Mouse (Mus musculus) hindbrain, embryonic 11.5 days (tissue): ENCODE results near the gene Sept9. TPM values are rescaled to one million over a fixed set of nuclear protein-coding genes. Genes with fewer than 3 reads are reported as not detected.
A peak's percentile ranks its signal among the peaks of the same experiment; 100 is the strongest.

Experiments used
- ATAC-seq: fragments of 200-750 bp; cut with Nextera tagmentation; 2 replicates; pipeline ENCODE4 v1.8.0; 2017; ENCODE audit warnings: mild to moderate bottlenecking, moderate TSS enrichment, moderate library complexity; ENCODE audit not compliant: low FRiP score
- DNase-seq: peaks from one replicate; pipeline ENCODE4 v3.0.0-alpha.2; 2015; ENCODE audit warnings: low spot score
- H3K27ac ChIP-seq: fragments of 300-500 bp; sonication (generic); 2 replicates; pipeline ENCODE4 v1.5.1; 2014; ENCODE audit warnings: mild to moderate bottlenecking, low read depth, low read length
- H3K27me3 ChIP-seq: fragments of 300-500 bp; sonication (generic); 2 replicates; pipeline ENCODE4 v1.6.1; 2014; ENCODE audit warnings: mild to moderate bottlenecking, low read length, moderate library complexity, mixed read lengths; ENCODE audit not compliant: control insufficient read depth, insufficient read depth
- H3K36me3 ChIP-seq: fragments of 300-500 bp; sonication (generic); 2 replicates; pipeline ENCODE4 v1.6.1; 2014; ENCODE audit warnings: mild to moderate bottlenecking, low read length, moderate library complexity, mixed read lengths; ENCODE audit not compliant: control insufficient read depth, insufficient read depth
- H3K4me1 ChIP-seq: fragments of 300-500 bp; sonication (generic); replicated peaks from 2 replicates; pipeline ENCODE4 v1.6.1; 2014; ENCODE audit warnings: low read length, mixed read lengths; ENCODE audit not compliant: control insufficient read depth, insufficient read depth
- H3K4me2 ChIP-seq: fragments of 300-500 bp; sonication (generic); replicated peaks from 2 replicates; pipeline ENCODE4 v1.6.1; 2014; ENCODE audit warnings: mild to moderate bottlenecking, low read depth, low read length
- H3K4me3 ChIP-seq: fragments of 300-500 bp; sonication (generic); 2 replicates; pipeline ENCODE4 v1.5.1; 2014; ENCODE audit warnings: low read depth, low read length
- H3K9ac ChIP-seq: fragments of 300-500 bp; sonication (generic); 2 replicates; pipeline ENCODE4 v1.6.1; 2014; ENCODE audit warnings: low read depth, low read length
- H3K9me3 ChIP-seq: fragments of 300-500 bp; sonication (generic); 2 replicates; pipeline ENCODE4 v1.6.1; 2016; ENCODE audit warnings: low read length; ENCODE audit not compliant: control insufficient read depth
- WGBS: fragments of 180-500 bp; shearing (Covaris S2); extraction: QIAGEN DNeasy Blood & Tissue Kit; methylation state at CpG from one replicate; pipeline ENCODE4 v1.1.7; 2014; 5-methylcytosine and 5-hydroxymethylcytosine counted together
- polyA plus RNA-seq: library from polyadenylated mRNA; unstranded; fragments of >200 nt; fragmentation: Nextera tagmentation; extraction: Ambion mirVana; gene quantifications from 2 replicates; pipeline ENCODE4 v1.2.1, GENCODE M21; 2014

Gene Sept9
- polyA plus RNA-seq, 1 experiment from 2014 or later, result 126 TPM

- H3K4me3 ChIP-seq, result no peak overlapping the region
- DNase-seq (no peak), ATAC-seq (no peak)
- H3K27ac ChIP-seq, result no peak overlapping the region
- peaks cover 23% of the 10 kb centered on the region; the same call in 1 of the 2 replicates for H3K4me1 ChIP-seq
- 72% methylated on average over 8 of the region's 8 CpGs for WGBS
- no peaks in the 10 kb centered on the region for H3K9me3 ChIP-seq
- H3K36me3 ChIP-seq, result no peaks in the 10 kb centered on the region
- H3K27me3 ChIP-seq, result no peaks in the 10 kb centered on the region
- no peak overlapping the region for H3K4me2 ChIP-seq
- H3K9ac ChIP-seq, result no peak overlapping the region
Observed at GRCm38 (mm10) chr11:117276946-117277345, 77.5 kb downstream of the Sept9 start.

- ATAC-seq (no peak), DNase-seq (no peak)
- H3K27me3 ChIP-seq, result no peaks in the 10 kb centered on the region
- H3K4me3 ChIP-seq, result no peak overlapping the region
- no peaks in the 10 kb centered on the region for H3K36me3 ChIP-seq
- H3K4me2 ChIP-seq, result no peak overlapping the region
- 0% methylated on average over 1 of the region's 1 CpGs for WGBS
- H3K4me1 ChIP-seq, result peaks cover 27% of the 10 kb centered on the region; the same call in 1 of the 2 replicates
- peak overlapping the region; percentile 12 for H3K27ac ChIP-seq
- H3K9me3 ChIP-seq, result no peaks in the 10 kb centered on the region
- H3K9ac ChIP-seq, result no peak overlapping the region
Observed at GRCm38 (mm10) chr11:117278113-117278512, 78.7 kb downstream of the Sept9 start.

- H3K4me1 ChIP-seq, result peaks cover 27% of the 10 kb centered on the region
- H3K4me2 ChIP-seq, result no peak overlapping the region
- H3K4me3 ChIP-seq, result no peak overlapping the region
- H3K27ac ChIP-seq, result peak overlapping the region; percentile 12; the same call in 1 of the 2 replicates
- no peak overlapping the region for H3K9ac ChIP-seq
- H3K36me3 ChIP-seq, result no peaks in the 10 kb centered on the region
- DNase-seq (no peak), ATAC-seq (no peak)
- WGBS, result 23% methylated on average over 13 of the region's 13 CpGs
- H3K27me3 ChIP-seq, result no peaks in the 10 kb centered on the region
- H3K9me3 ChIP-seq, result no peaks in the 10 kb centered on the region
Observed at GRCm38 (mm10) chr11:117278514-117278913, 79.1 kb downstream of the Sept9 start.

- DNase-seq, result peak; percentile 31
- H3K27me3 ChIP-seq, result no peaks in the 10 kb centered on the region
- no peak overlapping the region for H3K4me3 ChIP-seq
- H3K36me3 ChIP-seq, result no peaks in the 10 kb centered on the region
- no peaks in the 10 kb centered on the region for H3K9me3 ChIP-seq
- peaks cover 28% of the 10 kb centered on the region for H3K4me1 ChIP-seq
- no peak for ATAC-seq
- WGBS, result 24% methylated on average over 4 of the region's 4 CpGs
- H3K27ac ChIP-seq, result 0 out of 2 replicates have a peak overlapping the region, but pooled peaks have one; percentile 33
- no peak overlapping the region for H3K4me2 ChIP-seq
- H3K9ac ChIP-seq, result no peak overlapping the region
Observed at GRCm38 (mm10) chr11:117279993-117280392, 80.5 kb downstream of the Sept9 start.

GRCm38 (mm10) chr11:117283048-117283888, 83.8 kb downstream of the Sept9 start:
- Histone ChIP-seq H3K9me3 (no peaks in the 10 kb centered on the region), H3K36me3 (no peaks in the 10 kb centered on the region), H3K27ac (no peak overlapping the region), H3K4me2 (no peak overlapping the region), H3K27me3 (no peaks in the 10 kb centered on the region), H3K9ac (no peak overlapping the region), H3K4me3 (no peak overlapping the region), H3K4me1 (peaks cover 24% of the 10 kb centered on the region)
- WGBS, result 70% methylated on average over 11 of the region's 11 CpGs
- ATAC-seq, result no peak
- DNase-seq, result no peak

- 61% methylated on average over 6 of the region's 6 CpGs for WGBS
- Histone ChIP-seq H3K4me2 (no peak overlapping the region), H3K4me3 (no peak overlapping the region), H3K9me3 (no peaks in the 10 kb centered on the region), H3K36me3 (no peaks in the 10 kb centered on the region), H3K4me1 (peaks cover 22% of the 10 kb centered on the region), H3K9ac (no peak overlapping the region), H3K27me3 (no peaks in the 10 kb centered on the region), H3K27ac (peak overlapping the region; percentile 63; the same call in 1 of the 2 replicates)
- no peak for ATAC-seq
- DNase-seq, result no peak
Observed at GRCm38 (mm10) chr11:117283889-117284450, 84.5 kb downstream of the Sept9 start.

GRCm38 (mm10) chr11:117284721-117285605, 85.5 kb downstream of the Sept9 start:
- Histone ChIP-seq H3K4me1 (peaks cover 22% of the 10 kb centered on the region), H3K9ac (0 out of 2 replicates have a peak overlapping the region, but pooled peaks have one; percentile 15), H3K4me2 (no peak overlapping the region), H3K36me3 (no peaks in the 10 kb centered on the region), H3K4me3 (no peak overlapping the region), H3K27ac (peak overlapping the region; percentile 63), H3K27me3 (no peaks in the 10 kb centered on the region), H3K9me3 (no peaks in the 10 kb centered on the region)
- 36% methylated on average over 19 of the region's 19 CpGs for WGBS
- ATAC-seq, result no peak
- peak; percentile 64 for DNase-seq

- H3K4me2 ChIP-seq, result no peak overlapping the region
- ATAC-seq (no peak), DNase-seq (no peak)
- H3K9me3 ChIP-seq, result no peaks in the 10 kb centered on the region
- peak overlapping the region; percentile 63 for H3K27ac ChIP-seq
- peaks cover 19% of the 10 kb centered on the region for H3K4me1 ChIP-seq
- H3K36me3 ChIP-seq, result no peaks in the 10 kb centered on the region
- H3K27me3 ChIP-seq, result no peaks in the 10 kb centered on the region
- 66% methylated on average over 10 of the region's 10 CpGs for WGBS
- no peak overlapping the region for H3K4me3 ChIP-seq
- no peak overlapping the region; the same call in 1 of the 2 replicates for H3K9ac ChIP-seq
Observed at GRCm38 (mm10) chr11:117285606-117285931, 86.1 kb downstream of the Sept9 start.
